Mouse (Mus musculus) lung, postnatal 0 days (tissue): Measurements from ENCODE around the gene Tbccd1. TPM values are rescaled to one million over a fixed set of nuclear protein-coding genes. Genes with fewer than 3 reads are reported as not detected.

ENCODE experiments used
- ATAC-seq: fragments of 200-750 bp; cut with Nextera tagmentation; 2 replicates; pipeline ENCODE4 v1.8.0; 2017; ENCODE audit warnings: moderate library complexity
- DNase-seq: peaks from one replicate; pipeline ENCODE4 v3.0.0-alpha.2; 2016; ENCODE audit warnings: low spot score
- H3K27ac ChIP-seq: fragments of 300-500 bp; sonication (generic); 2 replicates; pipeline ENCODE4 v1.5.1; 2014; ENCODE audit warnings: antibody characterized with exemption, mild to moderate bottlenecking, low read length, mixed read lengths
- H3K27me3 ChIP-seq: fragments of 300-500 bp; sonication (generic); replicated peaks from 2 replicates; pipeline ENCODE4 v1.6.1; 2014; ENCODE audit warnings: low read length, mixed read lengths; ENCODE audit not compliant: insufficient read depth
- H3K36me3 ChIP-seq: fragments of 300-500 bp; sonication (generic); 2 replicates; pipeline ENCODE4 v1.6.1; 2014; ENCODE audit warnings: low read length, mixed read lengths; ENCODE audit not compliant: insufficient read depth
- H3K4me1 ChIP-seq: fragments of 300-500 bp; sonication (generic); 2 replicates; pipeline ENCODE4 v1.6.1; 2014; ENCODE audit warnings: antibody characterized with exemption, low read depth, low read length, mixed read lengths; ENCODE audit not compliant: insufficient read depth
- H3K4me2 ChIP-seq: fragments of 300-500 bp; sonication (generic); replicated peaks from 2 replicates; pipeline ENCODE4 v1.6.1; 2014; ENCODE audit warnings: low read depth, mild to moderate bottlenecking, low read length, moderate library complexity, mixed read lengths
- H3K4me3 ChIP-seq: fragments of 300-500 bp; sonication (generic); 2 replicates; pipeline ENCODE4 v1.5.1; 2014; ENCODE audit warnings: low read depth, low read length
- H3K9ac ChIP-seq: fragments of 300-500 bp; sonication (generic); replicated peaks from 2 replicates; pipeline ENCODE4 v1.6.1; 2014; ENCODE audit warnings: low read depth, mild to moderate bottlenecking
- H3K9me3 ChIP-seq: fragments of 300-500 bp; sonication (generic); 2 replicates; pipeline ENCODE4 v1.6.1; 2016; ENCODE audit warnings: low read length, mixed read lengths
- CTCF ChIP-seq: IDR thresholded peaks from 2 replicates; pipeline ENCODE4 v1.5.1; 2016; ENCODE audit warnings: antibody characterized with exemption, mild to moderate bottlenecking
- EP300 ChIP-seq: IDR thresholded peaks from 2 replicates; pipeline ENCODE4 v1.6.1; 2016; ENCODE audit warnings: antibody characterized with exemption, mild to moderate bottlenecking, control low read depth
- WGBS: fragments of 180-500 bp; shearing (Covaris S2); extraction: QIAGEN DNeasy Blood & Tissue Kit; methylation state at CpG from one replicate; pipeline ENCODE4 v1.1.7; 2014; 5-methylcytosine and 5-hydroxymethylcytosine counted together
- polyA plus RNA-seq: library from polyadenylated mRNA; unstranded; fragments of >200 nt; fragmentation: Nextera tagmentation; extraction: Ambion mirVana; gene quantifications from 2 replicates; pipeline ENCODE4 v1.2.1, GENCODE M21; 2015

Tbccd1 gene
- polyA plus RNA-seq, 1 experiment from 2014 or later, result 16.0 TPM

DNA sequence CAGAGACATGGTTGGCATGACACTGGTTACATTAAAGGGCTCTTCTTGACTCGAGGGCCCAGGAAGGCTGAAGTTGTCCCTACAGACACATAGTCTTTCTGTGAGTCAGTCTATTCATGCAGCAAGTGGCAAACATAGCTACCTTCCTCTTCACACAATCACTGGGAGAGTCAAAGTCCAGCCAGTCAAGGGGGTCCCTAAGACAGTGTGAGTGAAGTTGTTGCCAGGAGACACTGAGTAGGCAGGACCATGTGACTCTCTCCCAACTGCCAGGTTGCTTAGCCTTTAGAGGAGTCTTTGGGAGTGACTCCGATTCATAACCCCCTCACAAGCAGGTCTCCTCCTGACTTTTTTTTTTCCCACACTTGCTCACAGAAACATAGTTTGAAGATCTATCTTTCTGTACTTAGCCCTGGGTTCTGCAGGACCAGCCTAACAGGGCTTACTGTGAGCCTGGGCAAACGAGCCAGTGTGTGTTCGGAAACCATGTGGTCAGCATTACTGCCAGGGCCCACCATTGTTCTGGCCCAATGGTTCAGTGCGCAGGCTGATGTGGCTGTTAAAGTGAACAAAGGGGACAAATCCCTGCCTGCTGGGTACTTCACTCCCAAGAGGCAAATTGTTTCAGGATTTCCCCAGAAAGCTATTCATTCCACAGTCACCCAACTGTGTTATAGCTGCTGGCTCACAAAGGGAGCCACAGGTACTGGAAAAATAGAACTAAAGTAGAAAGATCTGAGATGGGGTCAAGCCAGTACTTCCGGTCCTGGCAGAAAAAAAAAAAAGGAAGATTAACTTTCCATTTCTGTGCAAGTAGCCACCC, 57.2 kb downstream of the Tbccd1 start:
- H3K4me2 ChIP-seq, result no peak overlapping the region
- no peaks in the 10 kb centered on the region for H3K36me3 ChIP-seq
- TF ChIP-seq CTCF, result no peak
- TF ChIP-seq EP300, result peak; percentile 76
- no peaks in the 10 kb centered on the region for H3K4me1 ChIP-seq
- no peak overlapping the region for H3K27ac ChIP-seq
- no peak overlapping the region for H3K4me3 ChIP-seq
- no peaks in the 10 kb centered on the region for H3K9me3 ChIP-seq
- ATAC-seq (peak; percentile 89), DNase-seq (peak; percentile 67)
- no peaks in the 10 kb centered on the region for H3K27me3 ChIP-seq
- 57% methylated on average over 6 of the region's 6 CpGs for WGBS
- H3K9ac ChIP-seq, result no peak overlapping the region

DNA sequence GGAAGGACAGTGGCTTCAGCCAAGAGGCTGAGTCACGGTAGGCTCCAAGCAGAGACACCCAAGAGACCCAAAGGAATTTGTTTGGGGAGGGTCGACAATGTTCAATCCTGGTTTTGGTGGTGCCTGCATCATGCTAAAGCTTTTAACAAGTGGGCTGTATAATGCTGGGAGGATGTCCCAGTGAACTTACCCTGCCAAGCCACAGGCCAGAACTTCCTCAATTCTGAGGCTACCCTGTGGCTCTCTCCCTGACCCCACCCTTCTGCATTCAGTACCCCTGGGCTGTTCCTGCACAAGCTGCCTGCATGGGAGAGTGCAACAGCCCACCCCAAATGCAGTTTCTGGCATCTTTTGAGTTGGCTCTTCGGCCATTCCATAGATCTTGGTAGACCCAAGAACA, 58.9 kb downstream of the Tbccd1 start:
- Histone ChIP-seq H3K27ac (no peak overlapping the region), H3K36me3 (no peaks in the 10 kb centered on the region), H3K9ac (no peak overlapping the region), H3K4me2 (no peak overlapping the region), H3K27me3 (no peaks in the 10 kb centered on the region), H3K9me3 (no peaks in the 10 kb centered on the region), H3K4me1 (no peaks in the 10 kb centered on the region), H3K4me3 (no peak overlapping the region)
- no peak for DNase-seq
- no peak for ATAC-seq
- TF ChIP-seq EP300 (no peak), CTCF (no peak)
- 75% methylated on average over 3 of the region's 3 CpGs for WGBS

DNA sequence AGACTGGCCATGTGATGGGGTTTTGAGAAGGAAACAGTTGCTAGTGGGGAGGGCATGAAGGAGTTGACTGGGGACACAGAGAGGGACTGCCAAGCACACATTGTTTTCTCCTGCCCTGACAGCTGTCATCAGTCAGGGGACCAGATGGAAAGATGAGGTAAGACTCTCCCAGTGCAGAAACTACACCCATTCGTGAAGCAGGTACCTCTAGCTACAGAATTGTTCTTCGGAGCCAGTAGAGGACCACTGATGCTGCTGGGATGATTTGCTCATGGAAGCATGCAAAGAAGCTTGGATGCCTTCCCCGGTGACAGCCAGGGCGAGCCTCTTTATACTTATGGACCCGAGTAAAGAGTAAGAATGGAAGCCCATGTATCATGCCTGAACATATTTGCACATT, 59.9 kb downstream of the Tbccd1 start:
- TF ChIP-seq CTCF (no peak), EP300 (no peak)
- WGBS, result 74% methylated on average over 5 of the region's 5 CpGs
- no peak overlapping the region for H3K4me3 ChIP-seq

DNA sequence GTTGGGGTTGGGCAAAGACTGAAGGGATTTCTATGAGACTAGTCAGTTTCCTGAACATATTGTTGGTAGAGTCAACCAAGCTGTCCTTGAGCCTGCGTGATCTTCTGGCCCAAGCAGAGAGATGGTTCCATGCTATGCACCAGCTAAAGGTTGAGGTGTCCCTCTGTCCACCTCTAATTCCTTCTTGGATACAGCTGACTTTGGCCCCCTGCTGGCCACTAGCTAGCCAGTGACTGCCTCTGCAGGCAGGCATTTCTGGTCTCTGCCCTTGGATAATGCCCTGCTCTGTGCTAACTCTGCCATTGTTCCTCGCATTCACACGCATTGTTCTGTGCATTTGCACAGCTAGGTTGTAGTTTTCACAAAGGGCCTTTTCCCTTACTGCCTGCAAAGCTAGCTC, 62.0 kb downstream of the Tbccd1 start:
- TF ChIP-seq EP300 (no peak), CTCF (peak; percentile 68)
- peak; percentile 36 for DNase-seq
- no peaks in the 10 kb centered on the region for H3K36me3 ChIP-seq
- no peak overlapping the region for H3K9ac ChIP-seq
- H3K27ac ChIP-seq, result no peak overlapping the region
- H3K4me1 ChIP-seq, result peaks cover 5% of the 10 kb centered on the region; the same call in 1 of the 2 replicates
- WGBS, result 82% methylated on average over 3 of the region's 3 CpGs
- no peak for ATAC-seq
- H3K27me3 ChIP-seq, result no peaks in the 10 kb centered on the region
- no peak overlapping the region for H3K4me2 ChIP-seq
- H3K4me3 ChIP-seq, result no peak overlapping the region
- no peaks in the 10 kb centered on the region for H3K9me3 ChIP-seq

More for the DNA sequence above, 59.9 kb downstream of the Tbccd1 start:
- H3K9ac ChIP-seq, result no peak overlapping the region
- no peak for ATAC-seq
- no peak overlapping the region for H3K4me2 ChIP-seq
- no peaks in the 10 kb centered on the region for H3K9me3 ChIP-seq
- no peak for DNase-seq
- H3K4me1 ChIP-seq, result no peaks in the 10 kb centered on the region
- H3K36me3 ChIP-seq, result no peaks in the 10 kb centered on the region
- no peak overlapping the region for H3K27ac ChIP-seq
- no peaks in the 10 kb centered on the region for H3K27me3 ChIP-seq

DNA sequence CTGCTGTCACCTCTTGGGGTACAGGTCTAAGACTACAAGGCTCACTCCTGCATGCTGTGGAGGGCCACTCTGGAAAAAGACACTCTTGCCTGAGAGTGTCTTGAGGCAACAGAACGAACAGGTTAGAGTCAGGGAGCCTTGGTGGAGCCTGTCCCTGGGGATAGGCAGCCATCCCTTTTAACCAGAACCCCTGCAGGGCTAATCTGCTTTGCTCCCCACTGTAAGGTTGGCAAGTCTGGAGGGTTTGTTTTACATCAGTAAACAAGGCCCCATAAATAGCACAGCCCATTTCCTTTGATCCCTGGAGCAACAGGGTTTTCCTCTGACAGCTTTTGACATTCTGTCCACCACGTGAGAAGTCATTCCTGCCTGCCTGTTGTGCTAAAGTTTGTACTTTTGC, 66.2 kb downstream of the Tbccd1 start:
- Histone ChIP-seq H3K27ac (no peak overlapping the region), H3K4me1 (peaks cover 5% of the 10 kb centered on the region; the same call in 1 of the 2 replicates), H3K9me3 (no peaks in the 10 kb centered on the region), H3K27me3 (no peaks in the 10 kb centered on the region), H3K4me2 (no peak overlapping the region), H3K4me3 (no peak overlapping the region), H3K9ac (no peak overlapping the region), H3K36me3 (no peaks in the 10 kb centered on the region)
- WGBS, result 25% methylated on average over 2 of the region's 2 CpGs
- ATAC-seq (no peak), DNase-seq (no peak)
- no peak for TF ChIP-seq CTCF
- no peak for TF ChIP-seq EP300

DNA sequence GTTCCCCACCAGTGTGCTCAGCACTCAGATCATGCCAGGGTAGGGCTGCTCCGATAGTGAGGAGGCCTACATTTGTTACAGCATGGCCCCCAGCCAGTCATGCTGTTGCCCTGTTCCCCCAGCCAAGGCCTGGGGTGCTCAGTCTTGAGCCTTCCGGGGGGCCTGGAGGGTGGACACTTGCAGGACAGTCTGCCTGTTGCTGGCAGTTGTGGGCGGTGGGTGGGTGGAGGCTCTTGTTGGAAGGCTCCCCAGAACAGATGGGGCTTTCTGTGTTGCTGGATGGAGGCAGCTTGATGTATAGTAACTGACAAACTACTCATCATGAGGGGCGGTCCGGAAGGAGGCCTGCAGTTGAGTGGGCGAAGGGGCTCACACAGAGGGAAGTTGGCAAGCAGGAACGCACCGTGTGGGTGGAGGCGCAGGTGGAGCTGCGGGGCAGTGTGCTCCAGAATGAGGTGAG, 67.5 kb downstream of the Tbccd1 start:
- Histone ChIP-seq H3K4me2 (no peak overlapping the region), H3K4me3 (no peak overlapping the region), H3K27ac (no peak overlapping the region), H3K36me3 (no peaks in the 10 kb centered on the region), H3K9me3 (no peaks in the 10 kb centered on the region), H3K27me3 (no peaks in the 10 kb centered on the region), H3K9ac (no peak overlapping the region), H3K4me1 (peaks cover 5% of the 10 kb centered on the region; the same call in 1 of the 2 replicates)
- WGBS, result 38% methylated on average over 10 of the region's 10 CpGs
- ATAC-seq, result no peak
- TF ChIP-seq CTCF (no peak), EP300 (no peak)
- no peak for DNase-seq
